Mouse (Mus musculus) layer of hippocampus, adult 8-10 months (tissue): ENCODE results near the gene Ttn. TPM values are rescaled to one million over a fixed set of nuclear protein-coding genes. Genes with fewer than 3 reads are reported as not detected.
A peak's percentile ranks its signal among the peaks of the same experiment; 100 is the strongest.
"Not testable (repeated sequence)": the region's sequence is repeated elsewhere in the genome, so short reads cannot be mapped to it uniquely, and the experiment has no call there.

Source experiments
- DNase-seq, 2 experiments: peaks; one replicate each; pipeline ENCODE4 v3.0.0; 2022; ENCODE audit warnings: low spot score in 2 of 2
- total RNA-seq, 4 experiments: library from RNA; stranded (reverse); gene quantifications; 2 replicates each; pipeline ENCODE4 v1.2.4; 2022

The Ttn gene
- 1 to 10 TPM in 2 of 4 experiments, under 1 TPM in 2; 0.61 to 2.8 (median 1.2) TPM for total RNA-seq

DNA sequence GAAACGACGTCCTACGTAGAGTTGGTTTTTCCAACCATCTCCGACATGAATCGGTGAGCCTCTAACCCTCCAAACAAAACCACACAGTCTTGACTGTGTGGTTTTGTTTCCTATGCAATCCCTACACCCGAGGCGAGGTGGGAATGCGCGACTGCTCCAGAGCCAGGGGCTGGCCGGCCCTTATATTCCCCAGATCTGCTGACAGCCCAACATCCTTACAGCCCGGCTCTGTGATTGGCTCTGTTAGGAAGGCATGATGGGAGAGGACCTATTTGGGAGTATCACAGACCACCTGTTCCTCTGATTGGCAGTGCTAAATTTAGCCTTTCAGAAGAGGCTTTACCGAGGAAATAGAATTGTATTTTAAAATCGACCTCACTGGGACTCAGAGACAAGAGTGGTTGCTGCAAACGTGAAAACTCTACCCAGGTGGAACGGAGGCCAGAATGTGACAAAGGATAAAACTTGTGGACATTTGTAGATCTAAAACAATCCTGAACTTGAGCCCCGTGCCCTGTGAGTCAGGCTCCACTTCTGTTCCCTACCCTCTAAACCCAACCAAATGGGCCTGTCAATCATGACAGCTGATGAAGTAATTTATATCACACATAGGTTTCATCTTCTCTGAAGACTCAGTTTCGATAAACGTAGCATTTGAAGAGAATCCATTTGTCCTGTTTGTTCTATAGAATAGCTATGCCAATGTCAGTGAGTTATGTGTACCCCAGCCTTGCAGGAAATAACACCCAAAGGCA lies at the start of gene Ttn:
Gene Ttn, minus strand, starts transcription at position 157 of the 755 bp plus-strand sequence.
- DNase-seq: no peak

DNA sequence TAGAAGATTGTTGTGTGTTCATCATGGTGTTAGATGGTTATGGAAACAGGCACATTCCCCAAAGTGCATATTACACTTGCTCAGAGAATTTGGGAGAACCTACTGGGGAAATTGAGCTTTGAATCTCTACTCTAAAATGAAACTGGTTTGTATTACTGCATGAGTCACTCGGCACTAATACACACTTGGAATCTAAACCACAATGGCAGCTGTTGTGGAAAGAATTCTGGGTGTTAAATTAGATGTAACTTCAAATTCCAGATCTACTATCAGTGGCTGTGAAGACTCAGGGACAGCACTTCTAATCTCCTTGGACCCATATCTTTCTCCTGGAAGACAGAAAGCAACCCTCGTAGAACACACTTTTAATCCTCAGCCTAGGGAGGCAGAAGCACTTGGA lies 38.3 kb upstream of the Ttn start:
- no peak for DNase-seq

DNA sequence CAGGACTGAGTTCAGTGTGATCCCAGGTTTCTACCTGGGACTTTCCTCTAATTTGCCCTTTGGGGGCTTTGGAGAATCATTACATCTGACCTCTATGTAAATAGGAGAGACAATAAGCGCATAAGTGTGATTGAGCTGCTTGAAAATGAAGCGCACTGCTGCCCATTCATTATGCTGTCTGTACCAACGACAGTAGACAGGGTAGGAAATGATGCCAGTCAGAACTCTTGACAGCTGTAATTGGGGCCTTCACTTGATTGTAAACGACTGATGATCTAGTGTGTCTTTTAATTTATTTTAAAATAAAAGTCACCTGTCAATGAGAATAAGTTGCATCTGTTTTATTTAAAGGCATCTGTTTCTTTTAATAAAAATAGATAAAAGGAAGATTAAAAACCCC lies 35.4 kb upstream of the Ttn start:
- no peak for DNase-seq

DNA sequence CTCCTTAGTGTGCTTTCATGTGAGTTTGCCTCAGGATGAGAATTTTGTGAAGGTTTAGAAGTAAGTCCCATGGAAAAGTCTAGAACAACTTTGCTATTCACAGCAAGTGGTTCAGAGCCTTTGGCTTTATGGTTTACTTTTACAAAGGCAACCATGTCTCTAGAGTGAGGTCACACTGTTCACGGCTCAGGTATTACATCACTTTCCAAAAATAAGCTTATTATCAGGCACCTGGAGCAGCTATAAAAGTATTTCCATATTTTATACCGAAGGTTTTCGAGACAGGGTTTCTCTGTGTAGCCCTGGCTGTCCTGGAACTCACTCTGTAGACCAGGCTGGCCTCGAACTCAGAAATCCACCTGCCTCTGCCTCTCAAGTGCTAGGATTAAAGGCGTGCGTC lies 31.1 kb upstream of the Ttn start:
- DNase-seq: not testable (repeated sequence)

DNA sequence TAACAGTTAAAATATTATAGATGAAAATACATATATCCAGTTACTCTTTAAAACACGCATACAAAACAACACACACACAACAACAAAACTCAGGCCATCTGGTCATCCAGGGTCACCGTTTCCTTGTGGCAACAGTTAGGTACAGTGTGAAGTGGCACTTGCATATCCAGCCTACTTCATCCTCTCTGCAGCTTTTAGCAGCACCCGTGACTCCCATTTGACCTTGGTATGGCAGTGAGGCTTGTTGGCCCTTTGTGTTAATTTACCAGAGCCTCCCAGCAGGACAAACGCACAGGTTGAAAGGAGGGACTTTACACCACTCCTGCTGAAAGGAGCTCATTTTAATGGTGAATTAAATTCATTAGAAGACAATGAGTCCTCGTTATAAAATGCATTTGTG lies 29.6 kb upstream of the Ttn start:
- no peak for DNase-seq

DNA sequence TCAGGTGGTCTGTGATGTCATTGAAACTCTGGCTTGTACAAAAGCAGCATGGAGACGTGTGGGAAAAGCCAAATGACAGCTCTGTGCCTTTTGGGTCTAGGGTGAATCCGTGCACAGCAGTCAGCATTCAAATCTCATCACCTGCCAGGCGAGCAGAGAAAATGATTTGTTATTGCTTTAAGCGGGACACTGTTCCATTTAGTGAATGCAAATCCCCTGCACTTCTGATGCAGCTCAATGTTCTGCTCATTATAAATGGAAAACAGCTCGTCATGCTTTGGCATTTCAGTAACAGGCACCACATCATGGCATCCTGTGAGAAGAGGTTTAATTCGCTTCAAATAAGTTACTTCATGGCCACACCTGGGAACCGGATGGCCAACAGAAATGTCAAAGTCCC lies 24.7 kb upstream of the Ttn start:
- no peak for DNase-seq

DNA sequence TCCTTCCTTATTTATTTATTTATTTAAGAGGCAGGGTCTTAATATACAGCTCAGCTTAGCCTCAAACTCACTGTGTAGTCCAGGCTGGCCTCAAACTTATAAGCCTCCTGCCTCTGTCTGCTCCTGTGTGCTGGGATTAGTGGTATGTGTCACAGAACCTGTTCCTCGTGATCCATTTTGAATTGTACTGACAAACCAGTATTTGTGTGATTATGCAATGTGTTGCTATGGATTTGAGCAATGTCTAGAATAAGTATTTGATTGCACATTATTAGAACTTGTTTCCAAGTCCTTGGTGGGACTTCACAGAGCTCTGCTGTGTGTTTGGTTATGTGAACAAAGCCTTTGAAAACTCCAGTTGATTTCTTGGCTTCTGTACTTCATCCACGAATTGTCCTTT lies 20.8 kb upstream of the Ttn start:
- DNase-seq: no peak

DNA sequence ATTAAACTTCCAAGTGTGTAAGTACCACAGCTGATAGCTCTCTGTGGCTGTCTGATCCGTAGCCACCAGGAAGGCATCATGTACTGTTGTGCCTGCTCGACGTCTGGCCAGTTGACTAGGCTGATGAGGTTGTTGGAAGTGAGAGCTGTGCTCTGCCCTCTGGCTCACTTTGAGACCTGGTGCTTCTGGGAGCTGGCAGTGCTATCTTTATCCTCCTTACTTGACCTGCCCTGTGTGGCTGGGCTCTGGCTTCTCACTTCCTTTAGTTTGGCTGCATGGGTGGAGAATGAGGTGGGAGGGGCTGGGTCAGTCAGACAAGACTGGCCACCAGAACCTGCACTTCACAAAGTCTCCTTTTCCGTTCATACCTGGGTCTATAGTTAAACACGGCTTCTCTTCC lies 16.0 kb upstream of the Ttn start:
- no peak for DNase-seq

DNA sequence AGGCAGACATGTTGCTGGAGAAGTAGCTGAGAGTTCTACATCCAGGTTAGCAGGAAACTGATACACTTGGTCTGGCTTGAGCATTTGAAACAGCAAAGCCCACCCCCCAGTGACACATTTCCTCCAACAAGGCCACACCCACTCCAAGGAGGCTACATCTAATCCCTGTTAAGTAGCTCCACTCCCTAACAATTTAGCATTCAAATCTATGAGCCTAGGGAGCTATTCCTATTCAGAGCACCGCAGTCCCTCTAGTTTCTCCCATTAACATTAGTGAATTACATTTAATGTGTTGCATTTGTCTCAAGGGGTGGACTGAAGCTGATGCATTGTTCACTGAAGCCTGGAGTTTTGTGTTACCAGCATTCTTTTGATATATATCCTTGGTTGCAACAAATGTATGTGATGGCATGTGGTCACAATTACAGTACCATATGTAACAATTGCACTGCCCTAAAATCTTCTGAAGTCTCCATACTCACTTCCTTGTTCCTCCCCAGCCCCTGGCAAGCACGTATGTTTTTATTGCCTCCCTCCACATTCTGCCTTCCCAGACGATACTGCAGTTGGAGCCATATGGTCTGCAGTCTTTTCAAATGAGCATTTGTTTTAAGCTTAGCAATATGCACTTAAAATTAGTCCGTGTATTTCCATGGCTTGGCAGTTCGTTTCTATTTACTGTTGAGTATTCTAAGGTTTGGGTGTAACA lies 10.3 kb upstream of the Ttn start:
- DNase-seq: peak; percentile 60 to 65

DNA sequence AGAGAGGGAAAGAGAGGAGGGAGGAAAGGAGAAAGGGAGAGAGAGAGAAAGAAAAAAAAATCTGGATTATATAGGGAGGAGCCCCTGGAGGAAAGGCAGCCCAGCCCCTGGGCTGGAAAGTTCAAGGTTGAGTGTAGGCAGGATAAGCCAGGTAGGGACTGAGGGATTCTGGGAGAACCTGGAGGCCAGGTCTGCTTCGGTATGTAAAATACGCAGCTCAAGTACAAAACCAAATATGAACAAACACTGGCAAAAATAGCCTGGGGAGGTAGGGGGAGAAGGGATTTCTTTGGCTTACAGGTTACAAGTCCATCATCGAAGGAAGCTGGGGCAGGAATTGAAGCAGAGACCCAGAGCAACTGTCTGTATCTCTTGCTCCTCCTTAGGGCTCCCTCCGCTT lies 5.0 kb upstream of the Ttn start:
- no peak for DNase-seq

DNA sequence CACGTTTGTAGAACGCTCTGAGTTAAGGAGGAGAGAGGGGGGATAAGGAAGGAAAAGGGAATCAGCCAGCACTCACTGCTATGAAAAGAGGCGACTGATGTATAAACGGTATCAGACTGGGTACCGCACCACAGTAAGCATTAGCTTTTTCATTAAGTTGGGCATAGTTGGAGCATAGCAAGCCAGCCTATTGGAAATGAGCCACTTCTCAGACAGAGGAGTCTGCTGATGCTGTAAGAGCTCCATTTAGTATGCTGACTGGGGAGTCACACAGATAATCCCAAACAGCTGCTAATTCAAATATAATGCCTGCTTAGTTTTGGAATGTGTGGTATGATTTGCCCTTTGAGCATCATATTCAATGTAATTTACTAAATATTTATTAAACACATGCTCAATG lies 2.0 kb upstream of the Ttn start:
- no peak for DNase-seq

DNA sequence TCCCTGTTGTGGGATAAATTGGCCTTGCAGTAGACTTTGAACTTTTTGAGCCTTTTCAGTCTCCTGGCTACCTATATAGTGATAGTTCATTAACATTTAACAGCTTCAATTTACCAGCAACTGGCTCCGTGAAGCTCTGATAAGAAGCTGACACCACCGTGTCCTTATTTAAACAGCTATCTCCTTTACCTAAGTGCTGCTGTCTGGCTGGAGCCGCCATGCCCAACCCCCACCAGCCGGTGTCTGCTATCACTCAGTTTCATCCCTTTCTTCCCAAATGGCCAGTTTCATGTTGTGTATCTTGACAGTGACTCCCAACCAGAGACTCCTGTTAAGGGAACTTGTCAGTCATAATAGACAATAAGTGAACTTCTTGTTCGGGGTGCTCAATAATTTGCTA lies 1.3 kb upstream of the Ttn start:
- DNase-seq: no peak

DNA sequence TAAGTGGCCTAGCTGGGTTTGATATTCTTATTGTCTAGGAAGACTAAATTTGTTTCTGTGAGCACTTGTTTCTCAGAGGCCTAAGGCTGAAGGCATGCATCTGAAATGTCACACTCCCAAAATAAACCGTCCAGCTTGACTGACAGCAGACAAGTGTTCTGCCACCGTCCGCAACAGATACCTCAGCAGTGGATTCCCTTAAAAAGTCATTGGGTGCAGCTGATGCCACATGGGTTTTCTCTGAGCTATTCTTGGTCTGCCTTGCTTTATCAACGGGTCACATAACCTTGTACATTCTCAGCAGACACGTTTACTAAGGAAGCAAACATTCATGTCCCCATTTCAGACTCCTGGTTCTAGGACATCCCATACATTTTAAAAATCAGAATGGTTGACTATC lies 630 bp downstream of the Ttn start:
- DNase-seq: no peak

DNA sequence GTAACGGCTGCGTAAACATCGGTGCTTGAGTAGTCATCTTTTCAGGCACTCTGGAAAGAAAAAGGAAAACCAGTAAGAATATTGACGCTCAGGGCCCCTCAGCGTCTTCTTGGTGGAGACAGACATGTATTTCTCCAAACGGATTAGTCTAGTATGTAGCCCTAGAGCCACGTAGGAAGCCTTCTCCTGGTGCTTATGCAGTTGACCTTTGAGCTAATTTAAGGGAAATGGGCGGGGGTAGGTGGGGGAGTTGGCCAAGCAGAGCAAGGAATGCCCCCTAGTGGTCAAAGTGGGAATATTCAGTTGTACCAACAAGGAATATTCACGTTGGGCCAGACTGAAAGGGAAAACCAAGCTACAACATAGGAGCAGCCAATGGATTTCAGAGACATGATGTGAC lies 2.2 kb downstream of the Ttn start:
- no peak for DNase-seq

DNA sequence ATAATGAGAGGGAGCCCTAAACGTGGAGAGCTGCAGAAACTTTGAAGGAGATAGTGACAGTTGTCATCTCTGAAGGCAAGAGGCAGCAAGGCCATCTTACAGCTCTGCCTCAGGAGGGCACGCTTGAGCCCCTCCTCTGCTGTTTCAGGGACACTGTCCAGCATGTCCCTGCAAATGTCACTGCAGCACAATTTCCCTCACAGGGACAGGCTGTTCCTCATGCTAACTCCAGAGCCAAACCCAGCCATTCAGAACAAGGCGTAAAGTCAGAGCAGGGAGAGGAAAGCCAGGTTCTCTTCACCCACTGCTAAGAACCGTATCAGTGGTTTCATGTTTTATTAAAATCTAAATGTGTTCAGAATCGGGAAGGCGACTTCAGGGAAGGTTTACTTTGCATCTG lies 4.7 kb downstream of the Ttn start:
- DNase-seq: no peak

DNA sequence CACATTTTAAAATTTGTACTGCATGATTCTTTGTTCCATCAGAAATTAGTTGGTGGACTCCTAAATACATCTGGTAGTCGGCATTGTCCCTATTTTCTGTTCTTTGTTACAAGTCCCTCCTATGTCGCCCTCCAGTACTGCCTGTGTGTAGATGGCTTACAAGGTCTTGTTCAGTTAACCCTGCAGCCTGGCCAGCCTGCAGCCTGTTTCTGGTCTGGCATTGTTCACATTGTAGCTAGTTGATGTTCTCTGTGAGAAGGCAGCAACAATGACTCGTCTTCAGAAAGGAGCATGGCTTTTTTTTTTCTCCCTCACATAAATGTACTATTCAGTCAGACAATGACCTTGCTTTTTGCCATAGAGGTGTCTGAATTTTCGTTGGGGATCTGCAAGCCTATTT lies 10.3 kb downstream of the Ttn start:
- DNase-seq: no peak

DNA sequence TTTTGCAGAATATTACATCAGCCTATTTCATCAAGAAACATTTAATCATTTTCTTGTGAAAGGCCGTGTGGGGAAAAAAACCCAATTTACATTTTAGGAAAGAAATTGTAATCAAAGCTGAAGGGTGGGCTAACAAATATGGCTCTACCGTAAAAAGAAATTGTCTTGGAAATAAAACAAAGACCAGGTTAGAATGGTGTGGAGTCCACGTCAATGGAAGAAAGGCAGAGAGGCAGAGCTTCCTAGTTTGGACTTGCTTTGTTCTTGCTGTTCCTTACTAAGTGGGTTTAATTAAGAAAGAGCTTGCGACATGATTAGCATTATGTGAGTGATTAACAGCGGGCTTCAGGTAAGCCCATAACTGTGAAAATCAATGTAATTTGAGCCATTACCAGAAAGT lies 11.3 kb downstream of the Ttn start:
- no peak for DNase-seq

DNA sequence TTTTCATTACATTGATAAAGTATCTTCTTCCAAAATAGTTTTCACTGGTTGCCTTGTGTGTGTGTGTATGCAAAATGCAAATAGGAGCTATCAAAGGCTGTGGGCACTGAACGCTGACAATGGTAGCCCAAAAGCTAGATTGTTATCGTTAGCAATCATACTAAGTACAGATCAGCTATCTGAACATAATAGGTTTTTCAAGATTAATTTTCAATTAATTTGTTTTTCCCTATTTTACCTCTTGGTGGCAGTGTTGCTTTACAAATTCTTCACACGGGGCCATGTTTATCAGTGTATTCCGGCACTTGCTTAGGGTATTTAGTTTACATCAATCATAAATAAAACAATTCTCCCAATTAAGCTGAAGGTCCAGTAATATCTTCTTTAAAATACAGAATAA lies 11.7 kb downstream of the Ttn start:
- DNase-seq: no peak

DNA sequence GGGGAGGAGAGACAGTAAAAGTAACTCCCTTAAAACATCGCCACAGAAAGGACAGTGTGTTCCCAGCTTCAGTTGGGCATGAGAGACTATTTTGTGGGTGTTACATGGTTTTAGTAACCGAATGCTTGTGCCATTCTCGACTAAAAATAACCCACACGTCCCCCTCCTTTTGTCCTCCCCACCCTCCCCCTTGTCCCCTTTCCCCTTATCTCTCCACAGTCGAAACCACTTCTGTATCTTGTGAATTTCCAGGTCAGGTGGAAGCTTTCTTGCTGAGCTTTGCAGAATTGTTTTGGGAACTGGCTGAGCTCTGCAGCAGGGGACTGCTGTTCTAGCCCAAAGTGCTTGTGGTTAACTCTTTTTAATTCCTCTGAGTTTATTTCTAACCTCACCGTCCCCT lies 12.1 kb downstream of the Ttn start:
- DNase-seq: no peak

DNA sequence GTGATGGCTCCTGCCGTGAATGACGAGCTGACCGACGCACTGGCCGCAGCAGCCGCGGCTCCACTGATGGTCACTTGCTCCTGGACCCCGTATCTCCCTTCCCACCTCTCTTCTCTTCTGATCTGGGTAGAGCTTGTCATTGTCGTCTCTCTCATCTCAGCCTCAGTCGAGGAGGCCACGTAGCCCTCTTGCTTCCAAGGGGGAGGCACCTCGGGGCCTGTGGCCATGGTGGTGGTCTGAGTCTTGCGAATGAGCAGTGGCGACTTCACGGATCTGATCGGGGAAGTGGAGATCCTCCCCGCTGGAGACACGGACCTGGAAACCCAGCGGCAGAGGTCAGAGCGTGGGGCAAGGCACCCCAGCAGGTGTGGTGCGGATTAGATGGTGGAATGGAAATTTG lies 12.7 kb downstream of the Ttn start:
- DNase-seq: no peak

DNA sequence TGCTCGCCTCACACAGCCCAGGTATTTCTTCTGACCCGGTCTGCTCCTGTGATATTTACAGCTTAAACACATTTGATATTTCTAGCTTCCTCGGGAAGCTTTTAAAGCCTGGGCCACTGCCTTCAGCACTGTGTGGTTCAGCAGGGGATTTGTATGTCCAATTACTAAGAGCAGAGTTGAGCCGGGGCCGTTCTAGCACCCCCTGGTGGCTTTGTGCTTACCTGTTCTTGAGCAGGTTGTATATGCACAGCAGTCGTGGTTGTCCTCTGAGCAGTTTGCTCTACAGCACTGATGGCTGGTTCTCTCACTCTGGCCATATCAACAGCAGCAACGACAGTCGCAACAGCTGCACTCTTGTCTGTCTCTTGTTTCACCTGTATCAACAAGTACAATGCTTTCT lies 13.4 kb downstream of the Ttn start:
- peak; percentile 40 to 73 for DNase-seq

DNA sequence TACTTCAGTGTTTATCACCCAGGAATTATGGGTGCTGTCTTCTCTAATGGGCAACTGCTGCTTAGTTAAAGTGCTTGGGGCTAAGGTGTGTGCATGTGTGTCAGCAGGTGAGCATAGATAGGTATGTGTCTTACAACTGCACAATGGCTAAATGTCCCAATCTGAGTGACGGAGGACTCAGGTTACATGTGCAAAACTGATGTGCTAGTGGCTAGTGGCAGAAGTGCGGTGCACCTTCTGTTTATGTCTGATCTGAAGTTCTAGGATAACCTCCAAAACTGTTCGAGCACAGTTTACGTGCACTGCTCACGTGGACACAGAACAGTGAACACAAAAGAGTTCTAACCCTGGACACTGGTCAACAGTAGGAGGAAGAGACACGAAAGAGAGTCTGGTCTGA lies 15.8 kb downstream of the Ttn start:
- no peak for DNase-seq

DNA sequence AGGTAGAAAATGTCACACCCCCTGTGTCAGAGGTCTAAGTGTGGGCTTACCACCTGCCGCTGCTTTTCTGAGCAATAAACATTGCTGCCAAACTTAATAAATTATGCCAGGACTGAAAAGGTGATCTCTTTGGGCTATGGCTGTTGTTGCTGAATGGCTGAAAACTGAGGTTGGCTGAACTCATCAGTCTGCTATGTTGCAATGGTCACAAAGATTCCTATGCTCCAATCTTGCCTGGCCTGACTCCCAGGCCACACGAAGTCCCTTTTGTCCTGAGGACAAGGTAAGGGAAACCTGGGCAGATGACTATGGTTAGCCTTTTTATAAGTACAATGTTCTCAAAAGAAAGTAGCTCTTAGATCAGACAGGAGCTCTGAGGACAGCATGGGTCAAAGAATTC lies 16.3 kb downstream of the Ttn start:
- no peak for DNase-seq
